Mouse (Mus musculus) cortical plate, adult 2 months (tissue): ENCODE data around the gene Pus10. TPM values are rescaled to one million over a fixed set of nuclear protein-coding genes. Genes with fewer than 3 reads are reported as not detected.

Experiments
- H3K27ac ChIP-seq: fragments of 200-500 bp; 2 replicates; pipeline ENCODE4 v1.5.1; 2012; ENCODE audit warnings: low read length, control low read depth, inconsistent platforms; ENCODE audit not compliant: insufficient read depth
- H3K4me1 ChIP-seq: fragments of 200-500 bp; 2 replicates; pipeline ENCODE4 v1.6.1; 2011; ENCODE audit warnings: low read length; ENCODE audit not compliant: control insufficient read depth, insufficient read depth
- H3K4me3 ChIP-seq: fragments of 200-500 bp; 2 replicates; pipeline ENCODE4 v1.5.1; 2011; ENCODE audit warnings: mild to moderate bottlenecking, low read length, control low read depth; ENCODE audit not compliant: insufficient read depth
- CTCF ChIP-seq: fragments of 200-500 bp; IDR thresholded peaks from 2 replicates; pipeline ENCODE4 v1.5.1; 2011; ENCODE audit warnings: mild to moderate bottlenecking, control low read depth, low read length; ENCODE audit not compliant: insufficient read depth; ENCODE audit errors: extremely low read depth
- POLR2A ChIP-seq: fragments of 200-500 bp; IDR thresholded peaks from 2 replicates; pipeline ENCODE4 v1.6.1; 2011; ENCODE audit warnings: mild to moderate bottlenecking, low read length, control low read depth; ENCODE audit not compliant: insufficient read depth; ENCODE audit errors: extremely low read depth
- polyA plus RNA-seq: library from polyadenylated mRNA; depleted of rRNA; stranded (reverse); fragments of >200 nt; gene quantifications from 2 replicates; pipeline ENCODE4 v1.2.3, GENCODE M21; 2012; rRNA removed

Pus10 gene
- 9.5 and 10.4 TPM in 2 replicates for polyA plus RNA-seq

DNA sequence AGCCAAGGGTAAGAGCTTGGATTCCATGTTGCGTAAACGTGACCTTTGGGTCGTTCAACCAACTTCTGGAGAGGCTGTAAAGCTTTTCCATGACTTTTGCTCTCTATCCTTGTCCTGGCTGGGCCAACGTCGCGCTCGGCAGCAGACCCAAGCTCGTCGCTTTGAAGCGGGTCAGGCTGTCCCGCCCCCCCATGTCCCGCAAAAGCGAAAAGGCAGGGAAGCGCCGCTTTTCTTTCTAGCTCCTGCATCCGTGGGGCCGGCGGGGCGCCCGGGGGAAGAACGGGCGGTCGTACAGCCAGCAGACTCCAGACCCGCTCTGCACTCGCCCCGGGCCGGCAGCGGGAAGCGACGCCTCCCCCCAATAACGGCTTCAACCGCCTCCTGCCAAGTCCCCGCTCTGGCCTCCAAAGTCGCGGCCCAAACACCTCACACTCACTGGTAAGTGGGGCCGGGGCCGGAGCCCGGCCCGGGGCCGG lies at the start of gene Pus10:
Gene Pus10, plus strand, starts transcription at position 364 of the 476 bp plus-strand sequence.
- peak within 1 kb of the TSS; percentile 87 for H3K4me3 ChIP-seq
- H3K4me1 ChIP-seq: peaks cover 1% of the 10 kb centered on the region; the same call in 1 of the 2 replicates
- no peak for TF ChIP-seq CTCF
- no peak for TF ChIP-seq POLR2A
- peak within 1 kb of the TSS; percentile 92 for H3K27ac ChIP-seq

GRCm38 (mm10) chr11:23618995-23619394 lies 46.5 kb upstream of the Pus10 start:
- Histone ChIP-seq H3K4me3 (no peak overlapping the region), H3K4me1 (no peaks in the 10 kb centered on the region), H3K27ac (no peak overlapping the region)
- no peak for TF ChIP-seq POLR2A
- no peak for TF ChIP-seq CTCF

- Histone ChIP-seq H3K4me1 (peaks cover 2% of the 10 kb centered on the region; the same call in 1 of the 2 replicates), H3K4me3 (no peak overlapping the region), H3K27ac (no peak overlapping the region)
- TF ChIP-seq POLR2A (no peak), CTCF (no peak)
Observed at GRCm38 (mm10) chr11:23630664-23631063, 34.8 kb upstream of the Pus10 start.

DNA sequence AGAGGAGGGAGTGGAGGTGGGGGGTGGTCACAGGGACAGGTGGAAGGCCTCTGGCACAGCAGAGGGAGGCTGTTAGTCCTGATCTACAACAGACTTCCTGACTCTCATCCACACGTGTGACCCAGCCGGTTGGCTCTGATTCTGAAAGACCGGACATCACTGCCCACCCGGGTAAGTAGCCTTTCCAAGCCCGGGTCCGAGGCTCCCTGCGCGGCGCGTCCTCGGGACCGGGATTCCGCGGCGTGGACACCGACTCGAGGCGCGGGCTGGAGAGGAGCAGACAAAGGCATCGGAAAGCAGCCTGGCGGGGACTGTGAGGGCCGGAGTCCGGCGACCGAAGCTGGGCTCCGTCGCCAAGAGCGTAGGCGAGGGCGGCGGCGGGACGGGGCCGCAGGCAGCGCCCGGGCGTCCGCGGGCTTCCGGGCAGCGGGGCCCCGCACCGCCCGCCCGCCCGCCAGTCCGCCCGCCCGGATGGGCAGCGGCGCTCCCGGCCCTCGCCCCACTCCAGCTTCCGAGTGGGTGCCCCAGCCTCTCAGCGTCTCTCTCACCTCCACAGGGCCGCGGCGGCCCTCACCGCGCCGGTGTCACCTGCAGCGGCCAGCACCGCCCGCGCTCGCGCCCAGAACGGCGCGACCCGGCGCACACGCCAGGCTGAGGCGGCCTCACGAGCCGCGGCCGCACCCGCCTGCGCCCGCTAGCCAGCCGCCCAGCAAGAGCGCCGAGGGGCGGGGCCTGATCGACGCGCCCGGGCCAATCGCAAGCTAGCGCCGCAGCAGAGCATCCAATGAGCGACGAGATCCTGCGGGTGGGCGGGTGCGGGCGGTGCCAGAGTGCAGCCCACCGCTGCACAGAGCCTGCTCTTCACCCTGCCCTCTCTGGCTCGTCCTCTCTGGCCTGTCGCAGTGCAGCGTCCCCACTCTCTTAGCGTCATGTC lies 32.3 kb upstream of the Pus10 start, which contains the start of gene 0610010F05Rik:
Gene 0610010F05Rik, minus strand, starts transcription at position 695 of the 934 bp plus-strand sequence.
- peak within 1 kb of the TSS; percentile 82 for H3K27ac ChIP-seq
- no peak for TF ChIP-seq CTCF
- TF ChIP-seq POLR2A: peak; percentile 94
- H3K4me1 ChIP-seq: peaks cover 2% of the 10 kb centered on the region; the same call in 1 of the 2 replicates
- peak within 1 kb of the TSS; percentile 47 for H3K4me3 ChIP-seq

DNA sequence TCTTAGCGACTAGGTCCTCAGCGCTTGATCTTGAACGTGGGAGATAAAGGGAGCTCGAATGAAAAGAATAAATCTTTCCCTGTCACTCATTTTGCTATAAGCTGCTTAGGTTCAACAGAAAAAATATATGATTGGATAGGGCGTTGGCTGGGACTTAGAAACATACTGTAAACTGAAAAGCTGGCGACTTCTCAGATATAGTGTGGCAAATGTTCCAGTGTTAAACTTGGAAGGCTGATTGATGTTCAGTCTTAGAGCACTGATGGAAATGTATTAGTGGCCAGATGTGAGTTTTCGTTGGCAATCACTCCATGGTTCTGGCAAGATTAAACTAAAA lies 31.6 kb upstream of the Pus10 start:
- TF ChIP-seq POLR2A (no peak), CTCF (no peak)
- no peak overlapping the region for H3K27ac ChIP-seq
- peaks cover 2% of the 10 kb centered on the region; the same call in 1 of the 2 replicates for H3K4me1 ChIP-seq
- H3K4me3 ChIP-seq: peak overlapping the region; percentile 47

GRCm38 (mm10) chr11:23634573-23634972 lies 30.9 kb upstream of the Pus10 start:
- H3K4me1 ChIP-seq: peaks cover 2% of the 10 kb centered on the region; the same call in 1 of the 2 replicates
- H3K4me3 ChIP-seq: no peak overlapping the region
- no peak overlapping the region for H3K27ac ChIP-seq
- no peak for TF ChIP-seq CTCF
- TF ChIP-seq POLR2A: no peak

GRCm38 (mm10) chr11:23647431-23647830 lies 18.0 kb upstream of the Pus10 start:
- Histone ChIP-seq H3K4me1 (no peaks in the 10 kb centered on the region), H3K27ac (no peak overlapping the region), H3K4me3 (no peak overlapping the region)
- TF ChIP-seq CTCF (no peak), POLR2A (no peak)

DNA sequence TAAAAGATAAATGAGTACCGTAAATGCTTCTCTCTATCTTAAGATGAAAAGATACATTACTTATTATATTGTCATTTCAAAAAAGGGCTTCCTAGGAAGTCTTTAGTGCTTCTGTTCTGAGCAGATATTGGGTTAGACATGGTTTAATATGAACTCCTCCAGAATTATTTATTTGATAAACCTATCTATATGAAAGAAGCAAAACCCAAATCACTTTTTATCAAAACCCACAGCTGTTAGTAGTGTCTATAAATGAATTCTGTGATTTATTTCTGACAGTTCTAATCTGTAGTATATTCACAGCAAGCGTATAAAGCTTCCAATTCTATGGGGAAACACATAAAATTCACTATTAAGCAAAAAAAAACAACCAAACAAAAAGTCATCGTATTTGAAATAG lies 17.6 kb upstream of the Pus10 start:
- Histone ChIP-seq H3K4me1 (no peaks in the 10 kb centered on the region), H3K27ac (no peak overlapping the region), H3K4me3 (no peak overlapping the region)
- TF ChIP-seq POLR2A: no peak
- no peak for TF ChIP-seq CTCF

DNA sequence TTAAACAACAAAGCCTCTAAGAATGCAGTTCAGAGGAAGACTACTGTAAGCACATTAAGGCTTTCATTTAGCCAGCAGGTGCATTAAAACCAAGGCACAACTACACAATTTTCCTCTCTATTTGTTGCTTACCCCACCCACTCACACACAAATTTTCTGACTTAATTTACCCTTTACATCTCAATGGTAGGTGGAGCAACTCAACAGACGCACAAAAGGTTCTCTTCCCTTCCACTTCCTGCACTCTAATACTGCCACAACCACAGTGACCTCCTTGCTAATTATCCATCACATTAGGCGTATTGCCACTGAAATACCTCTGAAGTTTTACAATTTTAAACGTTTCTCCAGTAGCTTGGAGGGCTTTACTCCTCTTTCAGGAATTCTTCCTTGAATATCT lies 11.8 kb upstream of the Pus10 start:
- Histone ChIP-seq H3K27ac (no peak overlapping the region), H3K4me1 (peaks cover 2% of the 10 kb centered on the region; the same call in 1 of the 2 replicates), H3K4me3 (no peak overlapping the region)
- no peak for TF ChIP-seq POLR2A
- TF ChIP-seq CTCF: no peak

DNA sequence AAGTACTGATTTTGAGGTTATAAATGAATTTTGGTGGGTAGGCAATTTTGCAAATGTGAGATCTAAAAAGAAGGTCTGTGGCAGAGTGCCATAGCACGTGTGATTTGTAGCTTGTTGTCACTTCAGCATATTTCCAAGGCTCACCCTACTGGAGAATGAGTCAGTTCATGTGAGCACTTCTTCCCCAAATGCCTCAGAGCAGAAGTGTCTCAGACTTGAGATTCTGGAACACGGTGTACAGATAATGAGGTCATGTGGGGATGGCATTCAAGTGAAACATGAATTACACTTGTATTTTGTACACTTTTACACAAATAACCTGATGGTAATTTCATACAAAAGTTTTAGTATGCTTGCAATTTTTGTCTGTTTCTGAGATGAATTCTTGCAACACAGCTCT lies 7.7 kb upstream of the Pus10 start:
- no peak overlapping the region for H3K27ac ChIP-seq
- H3K4me1 ChIP-seq: peaks cover 3% of the 10 kb centered on the region; the same call in 1 of the 2 replicates
- H3K4me3 ChIP-seq: no peak overlapping the region
- TF ChIP-seq POLR2A (no peak), CTCF (no peak)
